Mouse (Mus musculus): ENCODE data around the gene Zfp160. TPM values are rescaled to one million over a fixed set of nuclear protein-coding genes. Genes with fewer than 3 reads are reported as not detected.
"Not testable (repeated sequence)": the region's sequence is repeated elsewhere in the genome, so short reads cannot be mapped to it uniquely, and the experiment has no call there.

Zfp160 gene
- polyA plus RNA-seq, 1 experiment from 2014 or later: 15.2 TPM

GRCm38 (mm10) chr17:21048020-21048419 lies 39.3 kb downstream of the Zfp160 start:
- not testable (repeated sequence) for H3K4me2 ChIP-seq (ENCODE audit: low read depth, low read length); H3K4me3 ChIP-seq (ENCODE audit: low read depth, low read length); H3K27me3 ChIP-seq (replicated peaks; ENCODE audit: control insufficient read depth, insufficient read depth, low read length); ATAC-seq (ENCODE audit: low read depth); H3K27ac ChIP-seq (replicated peaks; ENCODE audit: low read depth, low read length); H3K9ac ChIP-seq (ENCODE audit: low read depth, low read length); DNase-seq (ENCODE audit: low spot score); H3K9me3 ChIP-seq (ENCODE audit: control insufficient read depth, low read length); H3K36me3 ChIP-seq (ENCODE audit: control insufficient read depth, insufficient read depth, low read length); H3K4me1 ChIP-seq (ENCODE audit: control insufficient read depth, insufficient read depth, low read length)
- WGBS: 88% methylated on average over 9 of the region's 9 CpGs

DNA sequence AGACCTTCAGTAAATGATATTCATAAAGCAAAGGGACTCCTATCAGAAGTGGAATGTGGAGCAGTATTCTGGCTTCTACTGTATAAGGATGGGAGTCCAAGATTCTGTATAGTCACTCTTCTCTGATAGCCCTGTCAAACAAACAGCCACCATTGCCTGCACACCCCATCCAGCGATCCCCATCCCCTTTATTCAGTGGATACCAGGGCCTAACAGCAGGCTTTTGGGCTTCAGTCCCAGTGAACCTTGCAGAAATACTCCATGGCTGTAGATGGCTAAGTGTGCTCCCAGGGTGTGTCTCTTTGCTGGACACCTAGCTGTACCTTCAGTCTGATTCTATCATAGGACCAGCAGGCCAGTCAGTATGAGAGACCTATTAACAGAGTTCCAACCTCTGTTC lies 42.2 kb downstream of the Zfp160 start:
- Histone ChIP-seq H3K4me2 (ENCODE audit: low read depth, low read length) (no peak overlapping the region), H3K27me3 (replicated peaks; ENCODE audit: control insufficient read depth, insufficient read depth, low read length) (no peaks in the 10 kb centered on the region), H3K36me3 (ENCODE audit: control insufficient read depth, insufficient read depth, low read length) (no peaks in the 10 kb centered on the region), H3K4me3 (ENCODE audit: low read depth, low read length) (no peak overlapping the region), H3K27ac (replicated peaks; ENCODE audit: low read depth, low read length) (no peak overlapping the region), H3K9me3 (ENCODE audit: control insufficient read depth, low read length) (no peaks in the 10 kb centered on the region), H3K4me1 (ENCODE audit: control insufficient read depth, insufficient read depth, low read length) (no peaks in the 10 kb centered on the region), H3K9ac (ENCODE audit: low read depth, low read length) (no peak overlapping the region)
- ATAC-seq (ENCODE audit: low read depth): no peak
- DNase-seq (ENCODE audit: low spot score): no peak
- WGBS: 80% methylated on average over 1 of the region's 1 CpGs

GRCm38 (mm10) chr17:21051341-21051740 lies 42.6 kb downstream of the Zfp160 start:
- not testable (repeated sequence) for ATAC-seq (ENCODE audit: low read depth); H3K4me2 ChIP-seq (ENCODE audit: low read depth, low read length); H3K27ac ChIP-seq (replicated peaks; ENCODE audit: low read depth, low read length); DNase-seq (ENCODE audit: low spot score); H3K9me3 ChIP-seq (ENCODE audit: control insufficient read depth, low read length); H3K9ac ChIP-seq (ENCODE audit: low read depth, low read length); H3K4me1 ChIP-seq (ENCODE audit: control insufficient read depth, insufficient read depth, low read length); H3K4me3 ChIP-seq (ENCODE audit: low read depth, low read length); H3K27me3 ChIP-seq (replicated peaks; ENCODE audit: control insufficient read depth, insufficient read depth, low read length); H3K36me3 ChIP-seq (ENCODE audit: control insufficient read depth, insufficient read depth, low read length)
- WGBS: no CpG with 5 or more reads among the region's 3 CpGs

DNA sequence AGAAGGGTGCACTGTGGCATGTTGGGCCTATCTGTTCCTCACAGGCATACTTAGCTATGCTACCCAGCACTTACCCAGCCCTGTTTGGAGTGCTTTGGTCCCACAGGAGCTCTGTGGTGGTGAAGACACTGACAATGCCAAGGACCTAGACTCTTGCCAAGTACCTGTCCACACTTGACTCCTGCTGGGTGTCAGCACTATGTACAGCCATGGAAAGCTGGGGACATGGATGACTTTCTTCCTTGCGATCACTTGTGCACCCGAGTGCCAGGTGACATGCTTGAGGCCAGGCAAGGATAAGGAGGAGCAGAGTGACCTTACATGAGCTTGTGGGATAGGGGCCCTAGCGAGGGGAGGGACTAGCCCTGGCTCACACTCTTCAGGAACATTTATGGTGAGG lies 43.2 kb downstream of the Zfp160 start:
- not testable (repeated sequence) for H3K9me3 ChIP-seq (ENCODE audit: control insufficient read depth, low read length); DNase-seq (ENCODE audit: low spot score); ATAC-seq (ENCODE audit: low read depth); H3K27me3 ChIP-seq (replicated peaks; ENCODE audit: control insufficient read depth, insufficient read depth, low read length); H3K27ac ChIP-seq (replicated peaks; ENCODE audit: low read depth, low read length); H3K9ac ChIP-seq (ENCODE audit: low read depth, low read length); H3K4me2 ChIP-seq (ENCODE audit: low read depth, low read length); H3K4me1 ChIP-seq (ENCODE audit: control insufficient read depth, insufficient read depth, low read length); H3K4me3 ChIP-seq (ENCODE audit: low read depth, low read length); H3K36me3 ChIP-seq (ENCODE audit: control insufficient read depth, insufficient read depth, low read length)
- WGBS: 80% methylated on average over 3 of the region's 3 CpGs

DNA sequence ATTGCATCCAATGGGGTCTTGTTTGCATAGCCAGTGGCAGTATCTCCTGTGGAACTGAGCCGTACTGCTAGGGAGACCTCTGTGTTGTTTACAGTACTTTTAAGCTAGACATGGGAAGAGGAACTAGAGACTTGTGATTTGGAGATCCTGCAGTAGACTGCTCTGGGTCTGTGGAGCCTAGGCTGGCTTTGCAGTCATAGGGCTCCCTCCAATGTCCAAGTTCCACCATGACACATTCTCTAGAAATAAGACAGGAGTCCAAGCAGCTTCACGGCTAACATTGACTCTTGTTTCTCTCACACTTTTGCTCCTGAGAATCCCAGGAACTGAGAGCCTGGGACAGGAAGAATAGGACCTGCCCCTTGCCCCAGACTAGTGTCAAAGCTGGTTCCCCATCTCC lies 44.6 kb downstream of the Zfp160 start:
- H3K4me1 ChIP-seq (ENCODE audit: control insufficient read depth, insufficient read depth, low read length): no peaks in the 10 kb centered on the region
- WGBS: 90% methylated on average over 2 of the region's 2 CpGs
- no peaks in the 10 kb centered on the region for H3K36me3 ChIP-seq (ENCODE audit: control insufficient read depth, insufficient read depth, low read length)
- H3K4me2 ChIP-seq (ENCODE audit: low read depth, low read length): no peak overlapping the region
- no peak for DNase-seq (ENCODE audit: low spot score)
- no peak overlapping the region for H3K4me3 ChIP-seq (ENCODE audit: low read depth, low read length)
- H3K9me3 ChIP-seq (ENCODE audit: control insufficient read depth, low read length): no peaks in the 10 kb centered on the region
- no peaks in the 10 kb centered on the region for H3K27me3 ChIP-seq (replicated peaks; ENCODE audit: control insufficient read depth, insufficient read depth, low read length)
- no peak for ATAC-seq (ENCODE audit: low read depth)
- no peak overlapping the region for H3K9ac ChIP-seq (ENCODE audit: low read depth, low read length)
- H3K27ac ChIP-seq (replicated peaks; ENCODE audit: low read depth, low read length): no peak overlapping the region

DNA sequence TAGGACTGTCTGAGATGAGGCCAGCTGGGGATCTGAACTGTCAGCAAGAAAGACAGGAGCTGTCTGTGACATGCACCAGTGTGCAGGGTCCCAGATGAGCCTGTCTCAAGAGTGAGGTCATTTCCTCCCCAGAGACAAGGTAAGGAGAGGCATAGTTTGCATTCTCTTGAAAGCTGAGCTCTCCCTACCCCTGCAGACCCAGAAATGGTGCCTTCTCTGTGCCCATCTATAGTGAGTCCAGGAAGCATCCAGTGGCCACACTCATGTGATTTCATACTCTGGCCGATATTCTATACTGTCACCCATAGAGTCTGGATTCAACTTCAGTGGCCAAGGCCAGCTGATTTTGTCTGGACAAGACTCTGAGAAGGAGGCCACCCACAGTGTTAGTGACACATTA lies 46.4 kb downstream of the Zfp160 start:
- 88% methylated on average over 1 of the region's 1 CpGs for WGBS
- not testable (repeated sequence) for ATAC-seq (ENCODE audit: low read depth); H3K4me1 ChIP-seq (ENCODE audit: control insufficient read depth, insufficient read depth, low read length); H3K27ac ChIP-seq (replicated peaks; ENCODE audit: low read depth, low read length); DNase-seq (ENCODE audit: low spot score); H3K36me3 ChIP-seq (ENCODE audit: control insufficient read depth, insufficient read depth, low read length); H3K4me3 ChIP-seq (ENCODE audit: low read depth, low read length); H3K9ac ChIP-seq (ENCODE audit: low read depth, low read length); H3K9me3 ChIP-seq (ENCODE audit: control insufficient read depth, low read length); H3K27me3 ChIP-seq (replicated peaks; ENCODE audit: control insufficient read depth, insufficient read depth, low read length); H3K4me2 ChIP-seq (ENCODE audit: low read depth, low read length)

DNA sequence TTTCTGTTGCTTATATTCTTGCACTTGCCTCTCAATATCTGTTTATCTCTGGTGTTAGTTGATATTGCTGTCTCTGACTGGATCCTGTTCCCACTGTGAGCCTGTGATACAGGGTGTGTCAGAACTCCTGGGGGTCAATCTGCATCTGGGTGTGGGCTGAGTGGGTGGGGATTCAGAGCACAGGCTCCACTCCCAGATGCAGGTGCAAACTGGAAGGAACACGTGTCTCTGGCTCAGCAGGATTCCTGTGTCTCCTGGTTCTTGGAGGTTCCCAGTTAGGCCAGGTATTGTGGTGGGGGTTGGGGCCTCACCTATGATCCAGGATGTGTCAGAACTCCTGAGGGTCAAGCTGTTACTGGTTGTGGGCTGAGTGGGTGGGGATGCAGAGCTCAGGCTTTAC lies 56.8 kb downstream of the Zfp160 start:
- WGBS: 33% methylated on average over 1 of the region's 1 CpGs
- Histone ChIP-seq H3K9ac (ENCODE audit: low read depth, low read length) (no peak overlapping the region), H3K27ac (replicated peaks; ENCODE audit: low read depth, low read length) (no peak overlapping the region), H3K4me1 (ENCODE audit: control insufficient read depth, insufficient read depth, low read length) (no peaks in the 10 kb centered on the region), H3K27me3 (replicated peaks; ENCODE audit: control insufficient read depth, insufficient read depth, low read length) (no peaks in the 10 kb centered on the region), H3K4me3 (ENCODE audit: low read depth, low read length) (no peak overlapping the region), H3K4me2 (ENCODE audit: low read depth, low read length) (no peak overlapping the region), H3K9me3 (ENCODE audit: control insufficient read depth, low read length) (no peaks in the 10 kb centered on the region), H3K36me3 (ENCODE audit: control insufficient read depth, insufficient read depth, low read length) (no peaks in the 10 kb centered on the region)
- ATAC-seq (ENCODE audit: low read depth): no peak
- DNase-seq (ENCODE audit: low spot score): peak; percentile 9

DNA sequence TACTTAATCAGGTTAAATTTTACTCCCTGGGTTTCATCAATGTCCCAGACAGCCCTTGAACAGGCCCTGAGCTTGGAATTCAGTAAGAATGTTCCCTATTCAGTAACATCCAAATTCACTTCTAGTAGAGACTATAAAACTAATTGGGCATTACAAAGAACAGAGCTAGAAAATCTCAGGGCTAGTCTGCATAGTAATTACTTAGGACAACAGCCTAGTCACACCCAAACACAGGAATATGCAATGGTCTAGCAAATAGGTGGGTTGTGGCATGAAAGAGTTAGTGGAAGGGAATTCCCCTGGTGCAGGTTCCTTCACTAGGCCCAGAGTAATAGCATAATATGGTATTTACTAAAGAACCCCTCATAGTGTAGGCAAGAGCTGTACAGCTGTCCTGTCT lies 58.3 kb downstream of the Zfp160 start:
- Histone ChIP-seq H3K27me3 (replicated peaks; ENCODE audit: control insufficient read depth, insufficient read depth, low read length) (no peaks in the 10 kb centered on the region), H3K9me3 (ENCODE audit: control insufficient read depth, low read length) (no peaks in the 10 kb centered on the region), H3K4me1 (ENCODE audit: control insufficient read depth, insufficient read depth, low read length) (no peaks in the 10 kb centered on the region), H3K4me2 (ENCODE audit: low read depth, low read length) (no peak overlapping the region), H3K9ac (ENCODE audit: low read depth, low read length) (no peak overlapping the region), H3K27ac (replicated peaks; ENCODE audit: low read depth, low read length) (no peak overlapping the region), H3K36me3 (ENCODE audit: control insufficient read depth, insufficient read depth, low read length) (no peaks in the 10 kb centered on the region), H3K4me3 (ENCODE audit: low read depth, low read length) (no peak overlapping the region)
- DNase-seq (ENCODE audit: low spot score) (no peak), ATAC-seq (ENCODE audit: low read depth) (no peak)

DNA sequence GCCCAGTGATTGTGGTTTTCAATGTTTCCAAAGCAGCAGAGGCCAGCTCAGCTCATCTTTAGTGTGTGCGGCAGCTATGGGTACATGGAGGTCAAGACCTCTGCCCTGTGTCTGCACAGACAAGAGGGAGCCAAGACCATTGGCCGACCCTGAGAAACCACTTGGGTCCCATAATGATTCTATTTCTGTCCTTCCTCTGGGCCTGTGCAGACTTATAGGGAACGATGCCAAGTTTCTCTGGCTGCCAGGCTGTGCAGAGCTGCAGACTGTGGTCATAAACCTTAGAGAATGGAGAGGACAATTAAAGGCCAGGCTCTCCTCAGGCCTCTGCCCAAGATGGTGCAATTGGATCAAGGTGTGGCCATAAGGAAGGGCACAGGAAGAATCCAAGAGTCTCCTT lies 60.7 kb downstream of the Zfp160 start:
- ATAC-seq (ENCODE audit: low read depth); H3K27ac ChIP-seq (replicated peaks; ENCODE audit: low read depth, low read length): not testable (repeated sequence)

More for the DNA sequence above, 60.7 kb downstream of the Zfp160 start:
- DNase-seq (ENCODE audit: low spot score); H3K27me3 ChIP-seq (replicated peaks; ENCODE audit: control insufficient read depth, insufficient read depth, low read length); H3K4me1 ChIP-seq (ENCODE audit: control insufficient read depth, insufficient read depth, low read length); H3K9me3 ChIP-seq (ENCODE audit: control insufficient read depth, low read length); H3K4me2 ChIP-seq (ENCODE audit: low read depth, low read length); H3K4me3 ChIP-seq (ENCODE audit: low read depth, low read length); H3K36me3 ChIP-seq (ENCODE audit: control insufficient read depth, insufficient read depth, low read length); H3K9ac ChIP-seq (ENCODE audit: low read depth, low read length): not testable (repeated sequence)
- WGBS: no CpG with 5 or more reads among the region's 3 CpGs

Data from embryonic facial prominence, embryonic 14.5 days (tissue).